Mouse (Mus musculus) lung, postnatal 0 days (tissue): ENCODE measurements around the gene Zfp652. TPM values are rescaled to one million over a fixed set of nuclear protein-coding genes. Genes with fewer than 3 reads are reported as not detected.

Experiments
- ATAC-seq: fragments of 200-750 bp; cut with Nextera tagmentation; 2 replicates; pipeline ENCODE4 v1.8.0; 2017; ENCODE audit warnings: moderate library complexity
- DNase-seq: peaks from one replicate; pipeline ENCODE4 v3.0.0-alpha.2; 2016; ENCODE audit warnings: low spot score
- H3K27ac ChIP-seq: fragments of 300-500 bp; sonication (generic); 2 replicates; pipeline ENCODE4 v1.5.1; 2014; ENCODE audit warnings: antibody characterized with exemption, mild to moderate bottlenecking, low read length, mixed read lengths
- H3K27me3 ChIP-seq: fragments of 300-500 bp; sonication (generic); replicated peaks from 2 replicates; pipeline ENCODE4 v1.6.1; 2014; ENCODE audit warnings: low read length, mixed read lengths; ENCODE audit not compliant: insufficient read depth
- H3K36me3 ChIP-seq: fragments of 300-500 bp; sonication (generic); 2 replicates; pipeline ENCODE4 v1.6.1; 2014; ENCODE audit warnings: low read length, mixed read lengths; ENCODE audit not compliant: insufficient read depth
- H3K4me1 ChIP-seq: fragments of 300-500 bp; sonication (generic); 2 replicates; pipeline ENCODE4 v1.6.1; 2014; ENCODE audit warnings: antibody characterized with exemption, low read depth, low read length, mixed read lengths; ENCODE audit not compliant: insufficient read depth
- H3K4me2 ChIP-seq: fragments of 300-500 bp; sonication (generic); replicated peaks from 2 replicates; pipeline ENCODE4 v1.6.1; 2014; ENCODE audit warnings: low read depth, mild to moderate bottlenecking, low read length, moderate library complexity, mixed read lengths
- H3K4me3 ChIP-seq: fragments of 300-500 bp; sonication (generic); 2 replicates; pipeline ENCODE4 v1.5.1; 2014; ENCODE audit warnings: low read depth, low read length
- H3K9ac ChIP-seq: fragments of 300-500 bp; sonication (generic); replicated peaks from 2 replicates; pipeline ENCODE4 v1.6.1; 2014; ENCODE audit warnings: low read depth, mild to moderate bottlenecking
- H3K9me3 ChIP-seq: fragments of 300-500 bp; sonication (generic); 2 replicates; pipeline ENCODE4 v1.6.1; 2016; ENCODE audit warnings: low read length, mixed read lengths
- CTCF ChIP-seq: IDR thresholded peaks from 2 replicates; pipeline ENCODE4 v1.5.1; 2016; ENCODE audit warnings: antibody characterized with exemption, mild to moderate bottlenecking
- EP300 ChIP-seq: IDR thresholded peaks from 2 replicates; pipeline ENCODE4 v1.6.1; 2016; ENCODE audit warnings: antibody characterized with exemption, mild to moderate bottlenecking, control low read depth
- WGBS: fragments of 180-500 bp; shearing (Covaris S2); extraction: QIAGEN DNeasy Blood & Tissue Kit; methylation state at CpG from one replicate; pipeline ENCODE4 v1.1.7; 2014; 5-methylcytosine and 5-hydroxymethylcytosine counted together
- polyA plus RNA-seq: library from polyadenylated mRNA; unstranded; fragments of >200 nt; fragmentation: Nextera tagmentation; extraction: Ambion mirVana; gene quantifications from 2 replicates; pipeline ENCODE4 v1.2.1, GENCODE M21; 2015

Zfp652 gene
- polyA plus RNA-seq, 1 experiment from 2014 or later = 18.5 TPM

- no peaks in the 10 kb centered on the region for H3K36me3 ChIP-seq
- DNase-seq (peak; percentile 52), ATAC-seq (no peak)
- H3K4me2 ChIP-seq = no peak overlapping the region
- H3K27ac ChIP-seq = peak overlapping the region; percentile 93
- H3K4me1 ChIP-seq = peaks cover 2% of the 10 kb centered on the region; the same call in 1 of the 2 replicates
- H3K9me3 ChIP-seq = no peaks in the 10 kb centered on the region
- no peaks in the 10 kb centered on the region for H3K27me3 ChIP-seq
- 50% methylated on average over 4 of the region's 4 CpGs for WGBS
- H3K9ac ChIP-seq = no peak overlapping the region
- TF ChIP-seq CTCF = peak; percentile 67
- TF ChIP-seq EP300 = no peak
- H3K4me3 ChIP-seq = no peak overlapping the region
Observed at GRCm38 (mm10) chr11:95778831-95779251, 66.4 kb downstream of the Zfp652 start.

- Histone ChIP-seq H3K9me3 (no peaks in the 10 kb centered on the region), H3K4me1 (peaks cover 2% of the 10 kb centered on the region; the same call in 1 of the 2 replicates), H3K27me3 (no peaks in the 10 kb centered on the region), H3K27ac (peak overlapping the region; percentile 93), H3K4me3 (no peak overlapping the region), H3K36me3 (no peaks in the 10 kb centered on the region), H3K4me2 (no peak overlapping the region), H3K9ac (no peak overlapping the region)
- TF ChIP-seq CTCF (no peak), EP300 (no peak)
- DNase-seq = no peak
- ATAC-seq = no peak
- WGBS = 75% methylated on average over 4 of the region's 4 CpGs
Observed at GRCm38 (mm10) chr11:95779366-95779765, 66.9 kb downstream of the Zfp652 start.

- ATAC-seq = peak; percentile 35
- peak; percentile 89 for DNase-seq
- peaks cover 2% of the 10 kb centered on the region; the same call in 1 of the 2 replicates for H3K4me1 ChIP-seq
- H3K27ac ChIP-seq = no peak overlapping the region
- no peaks in the 10 kb centered on the region for H3K36me3 ChIP-seq
- no peaks in the 10 kb centered on the region for H3K9me3 ChIP-seq
- H3K9ac ChIP-seq = no peak overlapping the region
- H3K4me2 ChIP-seq = no peak overlapping the region
- no peaks in the 10 kb centered on the region for H3K27me3 ChIP-seq
- 60% methylated on average over 8 of the region's 8 CpGs for WGBS
- no peak overlapping the region for H3K4me3 ChIP-seq
- no peak for TF ChIP-seq CTCF
- TF ChIP-seq EP300 = peak; percentile 60
Observed at GRCm38 (mm10) chr11:95780480-95780879, 68.0 kb downstream of the Zfp652 start.

GRCm38 (mm10) chr11:95781557-95781956 is 69.1 kb downstream of the Zfp652 start:
- ATAC-seq = no peak

GRCm38 (mm10) chr11:95783457-95783856 is 71.0 kb downstream of the Zfp652 start:
- Histone ChIP-seq H3K9me3 (no peaks in the 10 kb centered on the region), H3K4me2 (no peak overlapping the region), H3K4me1 (peaks cover 2% of the 10 kb centered on the region; the same call in 1 of the 2 replicates), H3K4me3 (no peak overlapping the region), H3K27ac (no peak overlapping the region), H3K27me3 (no peaks in the 10 kb centered on the region), H3K9ac (no peak overlapping the region), H3K36me3 (no peaks in the 10 kb centered on the region)
- TF ChIP-seq CTCF (no peak), EP300 (no peak)
- DNase-seq = no peak
- 85% methylated on average over 4 of the region's 4 CpGs for WGBS
- ATAC-seq = no peak

More at GRCm38 (mm10) chr11:95781557-95781956, 69.1 kb downstream of the Zfp652 start:
- Histone ChIP-seq H3K4me1 (peaks cover 2% of the 10 kb centered on the region; the same call in 1 of the 2 replicates), H3K4me2 (no peak overlapping the region), H3K9ac (no peak overlapping the region), H3K27me3 (no peaks in the 10 kb centered on the region), H3K36me3 (no peaks in the 10 kb centered on the region), H3K9me3 (no peaks in the 10 kb centered on the region), H3K4me3 (no peak overlapping the region), H3K27ac (no peak overlapping the region)
- WGBS = 74% methylated on average over 11 of the region's 11 CpGs
- no peak for TF ChIP-seq EP300
- TF ChIP-seq CTCF = no peak
- DNase-seq = no peak

GRCm38 (mm10) chr11:95783958-95784357 is 71.5 kb downstream of the Zfp652 start:
- H3K9ac ChIP-seq = no peak overlapping the region
- no peaks in the 10 kb centered on the region for H3K27me3 ChIP-seq
- H3K36me3 ChIP-seq = no peaks in the 10 kb centered on the region
- WGBS = 82% methylated on average over 9 of the region's 9 CpGs
- no peak overlapping the region for H3K4me3 ChIP-seq
- no peak overlapping the region for H3K27ac ChIP-seq
- H3K4me1 ChIP-seq = no peaks in the 10 kb centered on the region; the same call in 1 of the 2 replicates
- DNase-seq (no peak), ATAC-seq (no peak)
- H3K9me3 ChIP-seq = no peaks in the 10 kb centered on the region
- H3K4me2 ChIP-seq = no peak overlapping the region
- TF ChIP-seq CTCF (no peak), EP300 (no peak)

GRCm38 (mm10) chr11:95785675-95786074 is 73.2 kb downstream of the Zfp652 start:
- Histone ChIP-seq H3K4me2 (no peak overlapping the region), H3K4me3 (no peak overlapping the region), H3K9me3 (no peaks in the 10 kb centered on the region), H3K9ac (no peak overlapping the region), H3K4me1 (no peaks in the 10 kb centered on the region; the same call in 1 of the 2 replicates), H3K27ac (no peak overlapping the region), H3K36me3 (no peaks in the 10 kb centered on the region), H3K27me3 (no peaks in the 10 kb centered on the region)
- WGBS = 92% methylated on average over 4 of the region's 4 CpGs
- TF ChIP-seq EP300 (no peak), CTCF (peak; percentile 58)
- no peak for ATAC-seq
- DNase-seq = no peak
